Mouse (Mus musculus) kidney, adult 2 months (tissue): Measurements from ENCODE around the gene Gtsf2.

ENCODE experiments used
- CTCF ChIP-seq: fragments of 200-500 bp; conservative IDR thresholded peaks from 2 replicates; pipeline ENCODE4 v1.5.1; 2011; ENCODE audit warnings: low read depth, mild to moderate bottlenecking, control low read depth, low read length, moderate library complexity, mixed read lengths; ENCODE audit not compliant: insufficient read depth, insufficient read length
- POLR2A ChIP-seq: fragments of 200-500 bp; IDR thresholded peaks from one replicate; pipeline ENCODE4 v1.6.1; 2011; ENCODE audit warnings: low read depth, low read length, control low read depth

DNA sequence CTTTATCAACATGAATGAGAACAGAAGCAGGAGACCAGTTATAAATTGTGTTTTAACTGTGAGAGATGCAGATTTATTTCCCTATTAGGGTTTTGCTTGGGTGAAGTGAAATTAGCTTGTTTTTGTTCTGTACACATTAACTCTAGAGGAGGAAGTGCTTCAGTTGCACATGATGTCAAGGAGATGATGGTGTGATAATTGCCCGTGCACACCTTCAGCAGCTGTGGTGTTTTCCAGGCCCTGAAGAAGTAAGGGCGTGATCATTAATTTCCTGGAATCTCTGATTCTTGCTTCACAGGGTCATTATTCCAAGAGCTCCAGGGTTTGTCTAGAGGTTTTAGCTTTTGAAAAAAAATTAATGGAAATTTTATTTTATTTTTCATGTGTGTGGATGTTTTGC, 31.9 kb upstream of the Gtsf2 start:
- no peak for TF ChIP-seq POLR2A
- no peak for TF ChIP-seq CTCF
